Mouse (Mus musculus) mesoderm, embryonic 11.5 days (tissue): ENCODE data around the gene Fam3a.
"Not testable (repeated sequence)": the region's sequence is repeated elsewhere in the genome, so short reads cannot be mapped to it uniquely, and the experiment has no call there.

Source experiments
- DNase-seq: peaks from one replicate; pipeline ENCODE4 v3.0.0-alpha.2; 2012; ENCODE audit warnings: low read depth, low spot score

Fam3a gene

DNA sequence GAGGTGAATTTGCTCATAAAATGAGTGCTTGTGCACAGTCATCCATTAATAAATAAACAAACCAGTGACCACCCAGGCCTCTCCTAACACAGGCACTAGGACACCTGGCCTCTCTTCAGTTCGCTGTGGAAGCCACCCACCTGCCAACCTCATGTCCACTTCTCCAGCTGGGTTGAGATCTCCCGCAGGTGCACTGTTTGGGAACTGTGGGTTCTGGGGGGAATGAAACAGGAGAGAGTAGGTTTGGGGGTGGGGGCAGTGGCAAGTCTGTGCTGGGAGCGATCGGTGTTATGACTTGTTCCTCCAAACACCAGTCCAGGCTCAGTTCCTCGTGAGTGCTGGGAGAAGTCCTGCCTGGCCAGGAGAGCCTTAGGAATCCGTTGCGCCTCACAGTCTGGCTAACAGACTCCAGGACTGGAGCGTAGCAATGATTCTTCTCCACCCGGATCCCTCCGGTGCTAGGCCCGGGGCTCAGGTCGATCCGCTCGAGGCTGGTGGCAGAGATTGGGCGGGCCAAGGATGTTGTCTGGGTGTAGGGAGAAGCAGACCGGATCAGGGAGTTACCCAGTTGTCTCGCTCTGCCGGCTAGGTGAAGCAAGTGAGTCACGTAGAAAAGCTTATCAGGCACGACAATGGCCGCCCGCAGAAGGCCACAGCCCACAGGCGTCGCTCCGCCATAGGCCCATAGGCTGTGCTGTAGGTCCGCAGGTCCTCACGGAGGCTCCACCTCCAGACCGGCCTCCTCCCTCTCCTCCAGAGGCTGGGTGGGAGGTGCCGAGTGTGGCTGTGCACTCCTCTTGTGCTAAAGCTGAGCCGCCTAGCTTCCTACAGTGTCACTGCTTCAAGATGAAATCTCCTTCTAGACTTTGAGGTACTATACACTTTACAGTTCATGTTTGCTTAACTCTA, at the start of gene Fam3a, which contains the start of gene Ikbkg:
Gene Fam3a, minus strand, starts transcription at position 738 of the 909 bp plus-strand sequence.
Gene Ikbkg, plus strand, starts transcription at position 756 of the 909 bp plus-strand sequence.
- peak; percentile 88 for DNase-seq

- DNase-seq, result peak; percentile 76
Observed at GRCm38 (mm10) chrX:74429290-74429821, 36.3 kb upstream of the Fam3a start.

DNA sequence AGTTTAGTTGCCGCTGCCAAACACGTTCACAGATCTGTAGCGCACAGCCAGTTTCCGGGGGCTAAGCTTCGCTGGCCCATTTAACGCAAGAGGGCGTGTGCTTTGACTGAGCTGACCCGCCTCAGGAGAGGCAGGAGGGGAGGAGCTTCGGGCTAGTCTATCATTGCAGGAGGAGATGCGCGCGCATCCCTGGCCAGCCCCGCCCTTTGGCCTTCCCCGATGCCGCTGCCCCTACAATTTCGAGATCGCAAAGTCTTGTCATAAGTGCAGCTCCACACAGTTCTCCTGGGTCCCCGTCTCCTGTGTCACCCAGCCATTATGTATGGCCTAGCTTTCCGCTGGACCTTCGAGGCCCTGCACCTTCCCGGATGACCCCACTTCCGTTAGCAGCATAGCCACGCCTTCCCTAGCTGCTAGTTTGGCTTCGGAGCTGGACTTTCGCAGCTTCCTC, 35.8 kb upstream of the Fam3a start, which contains the start of gene G6pdx:
Gene G6pdx, minus strand, starts transcription at position 369 of the 451 bp plus-strand sequence.
- peak; percentile 88 for DNase-seq

GRCm38 (mm10) chrX:74428146-74428825, 35.2 kb upstream of the Fam3a start:
- peak; percentile 16 for DNase-seq

DNA sequence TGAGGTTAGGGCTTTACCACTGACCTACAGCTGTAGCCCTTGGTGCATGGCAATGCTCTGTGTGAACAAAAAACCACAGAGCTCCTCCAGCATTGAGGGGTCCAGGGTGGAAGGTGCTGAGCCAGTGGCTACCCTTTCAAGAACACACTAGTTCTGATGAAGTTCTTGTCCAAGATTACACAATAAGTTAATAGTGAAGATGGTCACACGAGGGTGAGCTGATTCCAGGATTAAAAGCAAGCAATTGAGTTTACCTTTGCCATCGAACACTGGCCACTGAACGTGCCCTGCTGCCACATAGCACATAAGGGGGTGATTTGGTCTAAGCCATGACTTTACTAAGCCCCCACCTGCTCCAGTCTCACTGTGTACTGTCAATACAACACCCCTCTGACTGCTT, 34.0 kb upstream of the Fam3a start:
- DNase-seq, result no peak

DNA sequence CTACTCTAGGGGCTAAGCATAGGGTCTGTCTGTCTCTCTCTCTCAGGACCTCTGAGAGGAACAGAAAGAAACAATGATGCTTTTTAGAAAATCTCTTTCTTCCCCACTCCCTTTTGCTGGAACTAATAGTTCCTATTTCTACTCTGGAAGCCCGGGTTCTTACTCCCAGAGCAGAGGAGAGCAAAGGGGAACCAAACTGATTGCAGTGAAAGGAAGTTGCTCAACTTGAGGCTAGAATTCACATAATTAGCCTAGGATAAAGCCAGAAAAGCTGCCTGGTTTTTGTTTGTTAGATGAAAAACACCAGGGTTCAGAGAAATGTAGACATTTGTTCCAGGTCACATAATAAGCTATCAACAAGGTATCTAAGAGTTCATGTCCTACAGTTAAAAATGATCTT, 33.2 kb upstream of the Fam3a start:
- DNase-seq, result no peak

DNA sequence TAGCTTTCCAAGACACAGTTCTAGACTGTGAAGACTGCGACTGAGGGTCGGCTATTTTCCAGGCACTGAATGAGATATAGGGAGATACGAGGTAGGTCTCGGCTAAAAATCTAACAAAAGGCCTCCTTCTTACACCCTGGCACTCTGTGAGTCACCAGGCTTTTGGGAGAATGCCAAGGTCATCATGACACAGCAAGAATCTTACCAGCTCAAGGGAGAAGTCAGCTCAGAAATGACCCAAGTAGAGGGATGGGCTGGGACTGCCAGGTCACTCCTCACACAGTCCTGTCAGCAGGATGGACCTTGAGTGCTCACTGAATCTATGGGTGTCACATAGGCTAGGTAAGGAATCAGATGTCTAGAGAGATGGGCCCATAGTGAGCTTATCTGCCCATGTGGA, 32.1 kb upstream of the Fam3a start:
- no peak for DNase-seq

DNA sequence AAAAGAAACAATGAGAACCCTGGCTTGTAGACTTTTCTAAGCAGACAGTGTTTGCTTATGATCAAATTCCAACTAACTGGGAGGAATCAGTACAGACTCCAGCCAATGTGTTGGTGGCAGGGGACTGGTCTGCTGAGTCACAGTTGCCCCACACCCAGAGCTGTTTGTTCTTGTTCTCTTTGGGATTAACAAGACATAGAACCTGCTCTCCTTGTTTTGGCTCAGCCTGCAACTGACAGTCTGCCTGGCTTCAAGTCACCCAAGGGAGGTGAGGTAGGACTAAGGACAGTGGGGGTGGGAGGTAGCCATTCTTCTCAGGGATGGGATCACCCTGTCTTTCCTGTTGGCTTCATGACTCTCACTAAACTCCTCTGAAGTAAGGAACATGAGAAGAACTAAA, 31.4 kb upstream of the Fam3a start:
- no peak for DNase-seq

DNA sequence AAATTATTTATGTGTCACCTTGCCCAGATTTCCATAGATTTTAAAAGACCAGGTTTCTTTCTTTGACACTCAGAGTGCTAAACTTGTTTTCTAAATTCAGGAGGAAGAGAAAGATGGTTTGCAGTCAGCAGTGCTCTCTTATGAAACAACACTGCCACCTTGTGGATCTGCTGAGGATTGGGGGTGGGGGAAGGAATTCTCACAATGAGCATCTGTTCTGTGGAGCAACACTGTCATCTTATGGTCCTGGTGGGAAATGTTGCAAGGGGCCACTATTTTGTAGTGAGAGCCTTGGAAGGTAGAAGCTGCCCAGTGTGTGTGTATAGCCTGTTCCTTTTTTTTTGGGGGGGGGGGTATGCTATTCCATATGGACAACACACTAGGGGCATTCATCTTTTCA, 20.3 kb upstream of the Fam3a start:
- peak; percentile 80 for DNase-seq

DNA sequence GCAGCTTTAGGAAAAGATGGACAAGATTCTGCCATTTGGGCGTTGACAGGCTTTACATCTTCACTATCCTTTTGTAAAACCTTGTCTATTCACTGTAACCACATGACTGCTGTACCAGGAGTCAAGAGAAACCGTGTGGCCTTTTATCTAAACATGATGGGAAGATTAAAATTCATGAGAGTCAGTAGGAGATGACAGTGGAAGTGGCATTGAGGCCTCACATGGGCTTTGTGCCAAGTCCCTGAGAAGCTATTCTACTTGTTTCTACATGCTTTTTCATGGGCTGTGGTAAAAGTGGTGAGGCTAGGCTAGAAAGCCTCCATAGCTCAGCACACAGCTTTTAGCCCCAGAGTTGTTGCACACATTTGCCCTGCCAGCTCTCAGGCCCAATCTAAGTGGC, 15.3 kb upstream of the Fam3a start:
- DNase-seq, result no peak

- no peak for DNase-seq
Observed at GRCm38 (mm10) chrX:74400136-74400535, 7.1 kb upstream of the Fam3a start.

DNA sequence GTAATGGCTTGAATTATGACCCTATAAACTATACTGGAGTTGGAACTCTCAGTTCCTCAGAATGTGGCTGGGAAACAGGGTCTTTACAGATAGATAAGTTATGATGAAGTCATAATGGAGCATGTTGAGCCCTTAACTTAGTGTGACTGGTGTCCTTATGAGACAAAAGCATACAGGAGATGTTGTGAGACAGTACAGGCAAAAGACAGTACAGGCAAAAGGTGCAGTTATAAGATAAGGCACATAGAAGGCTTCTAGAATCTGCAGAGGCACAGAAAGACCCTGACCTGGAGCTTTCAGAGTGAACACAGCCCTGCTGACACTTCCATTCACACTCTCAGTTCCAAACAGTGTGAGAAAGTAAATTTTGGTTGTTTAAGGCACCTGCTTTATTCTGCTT, 4.9 kb downstream of the Fam3a start:
- no peak for DNase-seq

- no peak for DNase-seq
Observed at GRCm38 (mm10) chrX:74384451-74384850, 8.6 kb downstream of the Fam3a start.

GRCm38 (mm10) chrX:74372888-74373549, 20.1 kb downstream of the Fam3a start, which contains the start of the genes Ubl4a and Slc10a3:
Gene Ubl4a, minus strand, starts transcription at chrX:74373218.
Gene Slc10a3, minus strand, starts transcription at chrX:74373349.
- DNase-seq, result peak; percentile 88

DNA sequence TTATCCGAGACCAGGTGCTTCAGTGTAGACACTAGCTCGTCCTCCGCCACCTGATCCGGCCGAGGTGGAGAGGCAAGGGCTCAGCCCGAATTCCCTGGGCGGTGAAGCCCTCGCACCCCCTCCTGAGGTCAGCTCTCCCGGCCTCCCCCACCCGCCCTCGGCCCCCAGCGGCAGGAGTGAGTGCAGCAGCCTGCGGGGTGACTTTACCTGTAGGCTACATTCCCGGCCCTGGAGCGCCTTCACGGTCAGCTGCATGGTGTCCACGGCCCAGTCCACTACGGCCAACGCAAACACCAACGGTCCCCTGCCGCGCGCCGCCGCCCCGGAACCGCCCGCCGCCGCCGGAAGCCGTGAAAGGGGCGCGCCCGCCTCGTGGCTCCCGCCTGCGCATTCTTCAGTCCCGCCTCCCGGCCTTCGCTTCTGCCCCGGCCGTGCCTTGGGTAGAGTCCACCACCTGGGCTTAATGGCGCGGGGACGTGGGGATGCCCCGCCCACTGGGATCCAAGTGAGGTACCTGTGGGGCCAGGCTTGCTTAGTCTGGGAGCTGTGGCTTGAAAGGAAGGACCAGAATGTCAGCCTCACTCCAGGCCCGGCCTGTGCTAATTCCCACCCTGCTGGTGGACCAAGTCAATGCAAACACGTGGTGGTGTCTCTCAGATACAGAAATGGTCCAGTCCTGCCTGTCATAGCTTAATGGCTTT, 24.7 kb downstream of the Fam3a start:
- DNase-seq, result peak; percentile 45

- no peak for DNase-seq
Observed at GRCm38 (mm10) chrX:74367512-74367911, 25.6 kb downstream of the Fam3a start.

DNA sequence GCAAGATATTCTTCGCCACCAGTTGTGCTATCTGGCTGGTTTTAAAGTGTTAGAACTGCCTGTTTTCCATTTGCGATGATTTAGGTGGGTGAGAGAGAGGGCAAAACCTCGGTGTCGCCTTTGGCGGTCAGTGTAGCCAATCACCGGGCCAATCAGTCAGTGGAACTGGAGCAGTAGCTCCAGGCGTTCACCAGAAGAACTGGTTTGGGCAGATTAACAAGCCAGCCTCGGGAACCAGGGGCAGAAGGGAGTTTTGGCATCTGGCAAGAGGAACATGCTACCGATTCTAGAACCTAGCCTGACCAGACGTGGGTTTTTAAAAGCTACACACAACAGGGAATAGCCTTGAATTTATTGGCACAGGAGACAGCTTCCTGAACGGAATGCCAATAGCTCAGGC, 33.9 kb downstream of the Fam3a start:
- no peak for DNase-seq

GRCm38 (mm10) chrX:74357069-74357468, 36.0 kb downstream of the Fam3a start:
- not testable (repeated sequence) for DNase-seq

DNA sequence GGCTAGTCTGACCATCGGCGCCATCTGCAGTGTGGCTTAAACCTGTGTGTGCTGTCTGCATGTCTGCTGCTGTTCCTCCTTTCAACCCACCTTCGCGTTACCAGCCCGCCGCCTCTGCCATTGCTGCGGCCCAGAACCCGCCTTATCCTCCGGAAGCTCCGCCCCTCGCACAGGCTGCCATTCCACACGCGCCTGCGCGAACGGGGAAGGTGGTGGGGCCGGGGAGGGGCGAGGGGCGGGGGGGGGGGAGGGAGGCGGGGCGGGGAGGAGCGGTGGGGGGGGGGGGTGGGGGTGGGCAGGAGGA, 39.7 kb downstream of the Fam3a start, which contains the start of gene Lage3:
Gene Lage3, minus strand, starts transcription at position 152 of the 304 bp plus-strand sequence.
- DNase-seq, result peak; percentile 74

DNA sequence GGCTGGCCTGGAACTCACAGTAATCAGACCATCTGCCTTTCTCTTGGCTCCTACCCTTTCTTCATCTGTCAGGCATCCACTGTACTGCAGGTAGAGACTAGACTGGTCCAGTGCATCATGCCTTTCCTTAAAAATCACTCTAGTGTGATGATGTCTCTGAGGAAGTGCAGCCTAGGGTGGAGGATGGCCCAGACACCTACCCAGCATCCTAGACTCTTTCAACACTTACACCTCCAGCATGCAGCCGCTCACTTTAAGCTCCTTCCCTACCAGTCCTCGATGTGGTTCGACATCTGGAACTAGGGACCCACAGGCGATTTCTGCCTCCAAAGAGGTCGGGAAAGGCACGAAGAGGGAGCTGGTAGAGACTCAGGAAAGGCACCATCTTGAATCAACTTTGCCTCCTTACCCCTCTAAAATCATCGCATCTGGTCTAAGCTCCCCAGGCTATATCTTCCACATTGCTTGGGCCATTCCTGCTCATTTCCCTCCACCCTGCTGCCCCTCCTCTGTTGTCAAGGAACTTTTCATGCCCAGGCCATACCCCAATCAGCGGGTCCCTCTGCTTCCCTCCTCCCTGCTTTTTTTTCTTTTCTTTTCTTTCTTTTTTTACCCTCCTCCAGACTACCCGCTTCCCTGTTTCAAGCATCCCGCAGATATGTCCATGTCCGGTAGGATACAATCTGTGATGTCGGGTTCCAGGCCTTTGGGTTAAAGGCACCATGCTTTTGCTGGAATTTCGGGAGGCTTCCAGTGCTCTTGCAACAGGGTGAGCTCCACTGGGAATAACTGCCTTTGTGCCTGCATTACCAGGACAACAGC, 40.2 kb downstream of the Fam3a start:
- no peak for DNase-seq
